Mouse (Mus musculus): ENCODE results near the gene Sla2. TPM values are rescaled to one million over a fixed set of nuclear protein-coding genes. Genes with fewer than 3 reads are reported as not detected.

Gene Sla2
- total and polyA plus RNA-seq, 2 experiments from 2014 or later = not detected

DNA sequence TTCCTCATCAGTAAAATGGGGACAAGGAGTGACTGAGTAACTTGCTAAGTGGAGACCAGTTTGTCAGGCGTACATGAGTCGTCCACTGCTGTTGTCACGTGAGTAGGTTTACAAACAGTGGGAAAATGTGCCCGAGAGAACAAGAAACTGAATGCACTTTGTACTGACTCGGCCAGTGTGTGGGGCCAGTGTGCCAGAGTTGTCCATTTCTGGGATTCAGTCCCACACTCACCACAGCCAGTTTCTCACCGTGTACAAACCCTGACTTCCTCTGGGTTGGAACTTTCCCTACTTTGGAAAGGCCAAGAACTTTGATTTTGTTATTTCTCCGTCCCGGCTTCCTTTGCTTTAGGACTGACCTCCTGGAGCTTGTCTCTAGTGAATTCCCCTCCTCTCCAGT, 18.0 kb downstream of the Sla2 start:
- Histone ChIP-seq H3K27me3 (ENCODE audit: insufficient read depth, low read length) (no peaks in the 10 kb centered on the region), H3K4me1 (ENCODE audit: insufficient read depth, low read length) (peaks cover 2% of the 10 kb centered on the region; the same call in 1 of the 2 replicates), H3K27ac (ENCODE audit: low read depth, low read length) (no peak overlapping the region), H3K9me3 (ENCODE audit: low read length) (no peaks in the 10 kb centered on the region), H3K4me3 (ENCODE audit: low read depth, low read length) (no peak overlapping the region), H3K4me2 (ENCODE audit: low read depth, low read length, poor library complexity, severe bottlenecking) (no peak overlapping the region), H3K9ac (replicated peaks; ENCODE audit: low read length, poor library complexity, severe bottlenecking) (no peak overlapping the region), H3K36me3 (ENCODE audit: insufficient read depth, low read length) (peaks cover 35% of the 10 kb centered on the region; the same call in 1 of the 2 replicates)
- ATAC-seq (ENCODE audit: low FRiP score) (no peak), DNase-seq (ENCODE audit: low spot score) (peak; percentile 35)
- TF ChIP-seq CTCF (IDR thresholded peaks at IDR 0.05) = 0 out of 2 replicates have a peak, but pooled peaks have one; percentile 1
- 78% methylated on average over 8 of the region's 8 CpGs for WGBS

DNA sequence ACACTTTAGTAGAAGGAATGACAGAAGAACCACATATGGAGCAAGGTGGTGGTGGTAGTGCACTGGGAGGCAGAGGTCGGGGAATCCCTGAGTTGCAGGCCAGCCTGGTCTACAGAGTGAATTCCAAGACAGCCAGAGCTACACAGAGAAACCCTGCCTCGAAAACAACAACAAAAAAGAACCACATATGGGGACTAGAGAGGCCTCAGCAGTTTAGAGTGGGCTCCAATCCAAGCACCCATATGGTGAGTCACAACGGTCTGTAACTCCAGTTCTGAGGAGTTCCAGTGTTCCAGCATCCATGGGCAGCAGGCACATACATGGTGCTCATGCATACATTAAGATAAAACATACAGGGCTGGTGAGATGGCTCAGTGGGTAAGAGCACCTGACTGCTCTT, 22.5 kb downstream of the Sla2 start:
- Histone ChIP-seq H3K9ac (replicated peaks; ENCODE audit: low read length, poor library complexity, severe bottlenecking) (no peak overlapping the region), H3K36me3 (ENCODE audit: insufficient read depth, low read length) (peaks cover 18% of the 10 kb centered on the region; the same call in 1 of the 2 replicates), H3K4me3 (ENCODE audit: low read depth, low read length) (no peak overlapping the region), H3K4me1 (ENCODE audit: insufficient read depth, low read length) (peaks cover 5% of the 10 kb centered on the region; the same call in 1 of the 2 replicates), H3K9me3 (ENCODE audit: low read length) (no peaks in the 10 kb centered on the region), H3K27me3 (ENCODE audit: insufficient read depth, low read length) (no peaks in the 10 kb centered on the region), H3K27ac (ENCODE audit: low read depth, low read length) (no peak overlapping the region), H3K4me2 (ENCODE audit: low read depth, low read length, poor library complexity, severe bottlenecking) (no peak overlapping the region)
- 79% methylated on average over 3 of the region's 3 CpGs for WGBS
- no peak for ATAC-seq (ENCODE audit: low FRiP score)
- TF ChIP-seq CTCF (IDR thresholded peaks at IDR 0.05) = no peak
- no peak for DNase-seq (ENCODE audit: low spot score)

DNA sequence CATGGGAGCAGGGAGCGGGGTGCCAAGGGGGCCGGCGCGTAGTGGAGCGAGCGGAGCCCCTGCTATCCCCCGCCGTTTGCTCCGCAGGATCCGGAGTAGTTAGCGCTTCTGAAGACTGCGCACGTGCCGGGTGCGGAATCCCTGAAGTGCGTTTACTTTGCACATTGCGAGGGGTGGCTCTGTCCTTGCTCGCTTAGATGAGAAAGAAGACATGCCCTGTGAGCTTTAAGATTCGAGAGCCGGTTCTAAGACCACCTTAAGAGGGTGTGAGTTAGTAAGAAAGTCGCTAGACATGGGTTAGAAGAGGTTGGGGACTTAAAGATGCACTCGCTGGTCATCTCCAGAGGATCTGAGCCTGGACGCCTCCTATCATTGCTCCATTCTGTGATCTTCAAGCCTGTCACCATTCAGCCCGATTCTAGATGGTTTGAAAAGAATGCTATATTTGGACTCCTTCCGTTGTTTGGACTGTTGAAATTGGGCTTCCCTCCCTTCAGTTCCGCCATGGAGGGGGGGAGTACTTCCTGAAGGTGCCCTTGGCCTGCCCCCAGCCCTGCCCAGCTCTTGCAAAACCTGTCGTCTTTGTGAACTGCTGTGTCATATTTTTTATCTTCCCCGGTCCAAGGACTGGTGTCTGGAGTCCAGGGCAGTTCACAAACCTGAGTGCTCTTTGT, 23.4 kb downstream of the Sla2 start:
- Histone ChIP-seq H3K9me3 (ENCODE audit: low read length) (no peaks in the 10 kb centered on the region), H3K27me3 (ENCODE audit: insufficient read depth, low read length) (no peaks in the 10 kb centered on the region), H3K4me1 (ENCODE audit: insufficient read depth, low read length) (peaks cover 5% of the 10 kb centered on the region; the same call in 1 of the 2 replicates), H3K9ac (replicated peaks; ENCODE audit: low read length, poor library complexity, severe bottlenecking) (peak overlapping the region; percentile 98), H3K4me2 (ENCODE audit: low read depth, low read length, poor library complexity, severe bottlenecking) (peak overlapping the region; percentile 91), H3K36me3 (ENCODE audit: insufficient read depth, low read length) (peaks cover 12% of the 10 kb centered on the region; the same call in 1 of the 2 replicates), H3K27ac (ENCODE audit: low read depth, low read length) (peak overlapping the region; percentile 87), H3K4me3 (ENCODE audit: low read depth, low read length) (peak overlapping the region; percentile 100)
- 4% methylated on average over 28 of the region's 28 CpGs for WGBS
- no peak for DNase-seq (ENCODE audit: low spot score)
- peak; percentile 20 for ATAC-seq (ENCODE audit: low FRiP score)
- TF ChIP-seq CTCF (IDR thresholded peaks at IDR 0.05) = no peak

DNA sequence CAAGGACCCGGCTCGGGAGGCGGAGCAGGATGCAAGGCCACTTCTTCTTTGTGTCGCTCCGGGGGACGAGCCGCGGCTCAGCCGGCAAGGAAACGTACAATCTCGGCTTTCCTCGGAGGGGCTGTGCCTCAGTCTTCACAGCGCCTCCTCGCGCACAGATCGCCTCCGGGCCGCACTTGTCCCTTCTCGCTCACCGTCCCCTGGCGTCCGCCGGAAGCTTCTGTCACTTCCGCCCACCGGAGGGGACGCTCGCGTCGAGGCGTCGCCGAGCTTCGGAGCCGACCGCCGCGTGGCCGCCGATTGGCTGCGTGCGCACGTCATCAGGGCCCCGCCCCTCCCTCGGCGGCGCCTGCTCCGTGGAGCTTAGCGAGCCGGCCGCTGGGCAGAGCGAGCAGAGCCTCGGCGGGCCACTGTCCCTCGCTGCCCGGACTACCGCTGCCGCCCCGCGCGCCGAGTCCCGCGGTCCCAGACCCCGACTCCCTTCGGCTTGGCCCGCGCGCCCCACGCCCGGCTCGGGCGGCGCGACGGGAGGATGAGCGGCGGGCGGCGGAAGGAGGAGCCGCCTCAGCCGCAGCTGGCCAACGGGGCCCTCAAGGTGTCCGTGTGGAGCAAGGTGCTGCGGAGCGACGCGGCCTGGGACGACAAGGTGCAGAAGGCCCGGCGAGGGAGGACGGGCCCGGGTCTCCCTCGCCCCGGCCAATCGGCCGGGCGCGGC, 24.1 kb downstream of the Sla2 start, which contains the start of gene Rab5if:
Gene Rab5if (plus strand): TSS at position 357 of the 715 bp plus-strand sequence.
- H3K36me3 ChIP-seq (ENCODE audit: insufficient read depth, low read length) = peaks cover 17% of the 10 kb centered on the region; the same call in 1 of the 2 replicates
- no peaks in the 10 kb centered on the region for H3K27me3 ChIP-seq (ENCODE audit: insufficient read depth, low read length)
- H3K9ac ChIP-seq (replicated peaks; ENCODE audit: low read length, poor library complexity, severe bottlenecking) = peak within 1 kb of the TSS; percentile 98
- H3K9me3 ChIP-seq (ENCODE audit: low read length) = no peaks in the 10 kb centered on the region
- peak; percentile 96 for ATAC-seq (ENCODE audit: low FRiP score)
- WGBS = 0% methylated on average over 70 of the region's 98 CpGs
- DNase-seq (ENCODE audit: low spot score) = peak; percentile 98
- TF ChIP-seq CTCF (IDR thresholded peaks at IDR 0.05) = peak; percentile 82
- H3K4me2 ChIP-seq (ENCODE audit: low read depth, low read length, poor library complexity, severe bottlenecking) = peak within 1 kb of the TSS; percentile 91
- peak within 1 kb of the TSS; percentile 100 for H3K4me3 ChIP-seq (ENCODE audit: low read depth, low read length)
- H3K4me1 ChIP-seq (ENCODE audit: insufficient read depth, low read length) = peaks cover 5% of the 10 kb centered on the region; the same call in 1 of the 2 replicates
- peak within 1 kb of the TSS; percentile 87 for H3K27ac ChIP-seq (ENCODE audit: low read depth, low read length)

DNA sequence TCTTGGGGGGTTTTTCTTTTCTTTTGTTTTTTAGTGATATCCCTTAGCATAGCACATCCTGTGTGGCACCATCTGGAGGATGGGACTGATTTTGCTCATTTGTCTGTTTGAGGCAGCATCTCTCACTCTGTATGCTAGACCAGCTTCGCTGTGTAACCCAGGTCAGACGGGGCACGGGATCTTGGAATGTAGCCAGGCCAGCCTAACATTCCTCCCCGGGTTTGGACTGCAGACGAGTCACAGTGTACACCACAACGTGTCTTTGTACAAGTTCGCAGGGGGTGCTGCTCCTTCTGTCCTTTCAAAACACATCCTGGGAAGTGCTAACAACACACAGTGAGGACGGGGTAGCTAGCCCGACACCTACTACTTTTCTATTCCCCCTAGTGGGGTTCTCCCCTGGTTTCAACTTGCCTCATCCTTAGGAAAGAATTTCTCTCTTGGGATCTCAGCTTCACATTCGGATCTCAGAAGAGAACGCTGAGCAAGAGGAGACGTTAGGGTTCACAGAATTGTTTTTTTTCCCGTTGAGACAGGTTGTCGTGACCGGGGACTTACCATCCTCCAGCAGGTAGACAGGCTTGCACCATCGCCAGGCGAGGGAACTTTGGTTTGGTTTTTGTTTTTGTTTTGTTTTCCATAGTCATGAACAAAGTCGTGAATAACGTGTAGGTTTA, 24.8 kb downstream of the Sla2 start:
- H3K4me3 ChIP-seq (ENCODE audit: low read depth, low read length) = peak overlapping the region; percentile 100
- peak overlapping the region; percentile 77 for H3K9ac ChIP-seq (replicated peaks; ENCODE audit: low read length, poor library complexity, severe bottlenecking)
- H3K4me2 ChIP-seq (ENCODE audit: low read depth, low read length, poor library complexity, severe bottlenecking) = peak overlapping the region; percentile 72
- H3K36me3 ChIP-seq (ENCODE audit: insufficient read depth, low read length) = peaks cover 17% of the 10 kb centered on the region; the same call in 1 of the 2 replicates
- no peaks in the 10 kb centered on the region for H3K27me3 ChIP-seq (ENCODE audit: insufficient read depth, low read length)
- H3K9me3 ChIP-seq (ENCODE audit: low read length) = no peaks in the 10 kb centered on the region
- H3K27ac ChIP-seq (ENCODE audit: low read depth, low read length) = peak overlapping the region; percentile 87
- no peak; the same call in none of the 2 replicates for TF ChIP-seq CTCF (IDR thresholded peaks at IDR 0.05)
- under 1% methylated on average over 19 of the region's 19 CpGs for WGBS
- H3K4me1 ChIP-seq (ENCODE audit: insufficient read depth, low read length) = peaks cover 5% of the 10 kb centered on the region; the same call in 1 of the 2 replicates
- DNase-seq (ENCODE audit: low spot score) (peak; percentile 31), ATAC-seq (ENCODE audit: low FRiP score) (0 out of 2 replicates have a peak, but pooled peaks have one; percentile 7)
